Mouse (Mus musculus) heart, embryonic 11.5 days (tissue): ENCODE data around the gene Cox14. TPM values are rescaled to one million over a fixed set of nuclear protein-coding genes. Genes with fewer than 3 reads are reported as not detected.
A peak's percentile ranks its signal among the peaks of the same experiment; 100 is the strongest.
"Not testable (repeated sequence)": the region's sequence is repeated elsewhere in the genome, so short reads cannot be mapped to it uniquely, and the experiment has no call there.

Experiments used
- ATAC-seq: fragments of 200-750 bp; cut with Nextera tagmentation; replicated peaks from 2 replicates; pipeline ENCODE4 v1.8.0; 2017; ENCODE audit warnings: moderate library complexity; ENCODE audit not compliant: insufficient number of reproducible peaks, low FRiP score, low TSS enrichment
- H3K27ac ChIP-seq: fragments of 300-500 bp; sonication (generic); 2 replicates; pipeline ENCODE4 v1.5.1; 2014; ENCODE audit warnings: mild to moderate bottlenecking, low read depth, low read length
- H3K27me3 ChIP-seq: fragments of 300-500 bp; sonication (generic); 2 replicates; pipeline ENCODE4 v1.6.1; 2014; ENCODE audit warnings: mild to moderate bottlenecking, low read length, mixed read lengths; ENCODE audit not compliant: control insufficient read depth, insufficient read depth
- H3K36me3 ChIP-seq: fragments of 300-500 bp; sonication (generic); 2 replicates; pipeline ENCODE4 v1.6.1; 2014; ENCODE audit warnings: mild to moderate bottlenecking, low read length, moderate library complexity, mixed read lengths; ENCODE audit not compliant: control insufficient read depth, insufficient read depth
- H3K4me1 ChIP-seq: fragments of 300-500 bp; sonication (generic); 2 replicates; pipeline ENCODE4 v1.6.1; 2014; ENCODE audit warnings: low read length; ENCODE audit not compliant: control insufficient read depth, insufficient read depth
- H3K4me2 ChIP-seq: fragments of 300-500 bp; sonication (generic); 2 replicates; pipeline ENCODE4 v1.6.1; 2014; ENCODE audit warnings: mild to moderate bottlenecking, moderate library complexity
- H3K4me3 ChIP-seq: fragments of 300-500 bp; sonication (generic); 2 replicates; pipeline ENCODE4 v1.5.1; 2014; ENCODE audit warnings: low read depth, low read length
- H3K9ac ChIP-seq: fragments of 300-500 bp; sonication (generic); 2 replicates; pipeline ENCODE4 v1.6.1; 2014; ENCODE audit warnings: mild to moderate bottlenecking, low read depth, low read length, moderate library complexity
- H3K9me3 ChIP-seq: fragments of 300-500 bp; sonication (generic); replicated peaks from 2 replicates; pipeline ENCODE4 v1.6.1; 2016; ENCODE audit warnings: low read length; ENCODE audit not compliant: control insufficient read depth
- WGBS: fragments of 180-500 bp; shearing (Covaris S2); extraction: QIAGEN DNeasy Blood & Tissue Kit; methylation state at CpG from one replicate; pipeline ENCODE4 v1.1.7; 2014; ENCODE audit not compliant: insufficient replicate concordance; 5-methylcytosine and 5-hydroxymethylcytosine counted together
- polyA plus RNA-seq: library from polyadenylated mRNA; unstranded; fragments of >200 nt; fragmentation: Nextera tagmentation; extraction: Ambion mirVana; gene quantifications from 2 replicates; pipeline ENCODE4 v1.2.1, GENCODE M21; 2014

Cox14 gene
- polyA plus RNA-seq, 1 experiment from 2014 or later = 176 TPM

DNA sequence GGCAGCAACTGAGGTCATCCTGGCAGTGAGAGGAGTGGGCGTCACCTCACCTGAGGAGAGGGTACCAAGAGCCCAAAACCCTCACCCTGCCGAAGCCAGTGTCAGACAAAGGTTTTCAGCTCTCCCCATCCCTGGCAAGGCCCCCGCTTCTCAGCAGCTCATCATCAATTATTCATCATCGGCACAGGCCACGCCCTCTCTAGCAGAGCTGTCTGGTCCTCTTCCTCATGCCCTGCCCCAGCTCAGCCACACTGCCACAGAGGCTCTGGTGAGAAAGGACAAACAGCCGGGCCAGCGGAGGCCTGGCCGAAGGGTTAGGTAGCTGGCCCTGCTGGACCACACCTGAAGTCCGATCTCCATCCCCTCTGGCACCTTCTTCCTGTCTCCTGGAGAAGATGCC, 33.4 kb upstream of the Cox14 start:
- Histone ChIP-seq H3K9ac (no peak overlapping the region), H3K36me3 (no peaks in the 10 kb centered on the region), H3K27ac (no peak overlapping the region), H3K4me3 (no peak overlapping the region), H3K4me1 (peaks cover 16% of the 10 kb centered on the region), H3K27me3 (peaks cover 9% of the 10 kb centered on the region), H3K9me3 (no peaks in the 10 kb centered on the region), H3K4me2 (no peak overlapping the region)
- ATAC-seq = no peak
- WGBS = 45% methylated on average over 9 of the region's 9 CpGs

- H3K9ac ChIP-seq = no peak overlapping the region
- WGBS = 6% methylated on average over 2 of the region's 2 CpGs
- H3K27me3 ChIP-seq = peaks cover 8% of the 10 kb centered on the region; the same call in 1 of the 2 replicates
Observed at GRCm38 (mm10) chr15:99697309-99697708, 28.1 kb upstream of the Cox14 start.

GRCm38 (mm10) chr15:99698533-99699085, 26.8 kb upstream of the Cox14 start:
- 27% methylated on average over 20 of the region's 20 CpGs for WGBS
- H3K36me3 ChIP-seq = no peaks in the 10 kb centered on the region
- H3K9me3 ChIP-seq = no peaks in the 10 kb centered on the region
- H3K27me3 ChIP-seq = peaks cover 7% of the 10 kb centered on the region; the same call in 1 of the 2 replicates
- H3K4me1 ChIP-seq = peaks cover 31% of the 10 kb centered on the region
- H3K4me3 ChIP-seq = no peak overlapping the region
- H3K27ac ChIP-seq = no peak overlapping the region
- 0 out of 2 replicates have a peak overlapping the region, but pooled peaks have one; percentile 9 for H3K4me2 ChIP-seq
- H3K9ac ChIP-seq = no peak overlapping the region
- no peak for ATAC-seq

More at GRCm38 (mm10) chr15:99697309-99697708, 28.1 kb upstream of the Cox14 start:
- Histone ChIP-seq H3K27ac (no peak overlapping the region), H3K36me3 (no peaks in the 10 kb centered on the region), H3K4me2 (no peak overlapping the region), H3K9me3 (no peaks in the 10 kb centered on the region), H3K4me3 (no peak overlapping the region), H3K4me1 (peaks cover 20% of the 10 kb centered on the region)
- no peak for ATAC-seq

GRCm38 (mm10) chr15:99699715-99700114, 25.7 kb upstream of the Cox14 start:
- no peaks in the 10 kb centered on the region for H3K9me3 ChIP-seq
- H3K9ac ChIP-seq = no peak overlapping the region
- H3K36me3 ChIP-seq = no peaks in the 10 kb centered on the region
- no peak overlapping the region for H3K4me2 ChIP-seq
- H3K4me3 ChIP-seq = no peak overlapping the region
- H3K4me1 ChIP-seq = peaks cover 38% of the 10 kb centered on the region
- 87% methylated on average over 10 of the region's 10 CpGs for WGBS
- H3K27ac ChIP-seq = no peak overlapping the region
- H3K27me3 ChIP-seq = peaks cover 7% of the 10 kb centered on the region; the same call in 1 of the 2 replicates
- ATAC-seq = no peak

GRCm38 (mm10) chr15:99700219-99701106, 25.0 kb upstream of the Cox14 start:
- Histone ChIP-seq H3K9ac (no peak overlapping the region), H3K4me2 (no peak overlapping the region), H3K9me3 (no peaks in the 10 kb centered on the region), H3K4me3 (no peak overlapping the region), H3K27me3 (peaks cover 7% of the 10 kb centered on the region; the same call in 1 of the 2 replicates), H3K27ac (no peak overlapping the region), H3K4me1 (peaks cover 36% of the 10 kb centered on the region), H3K36me3 (no peaks in the 10 kb centered on the region; the same call in 1 of the 2 replicates)
- 83% methylated on average over 18 of the region's 18 CpGs for WGBS
- no peak for ATAC-seq

DNA sequence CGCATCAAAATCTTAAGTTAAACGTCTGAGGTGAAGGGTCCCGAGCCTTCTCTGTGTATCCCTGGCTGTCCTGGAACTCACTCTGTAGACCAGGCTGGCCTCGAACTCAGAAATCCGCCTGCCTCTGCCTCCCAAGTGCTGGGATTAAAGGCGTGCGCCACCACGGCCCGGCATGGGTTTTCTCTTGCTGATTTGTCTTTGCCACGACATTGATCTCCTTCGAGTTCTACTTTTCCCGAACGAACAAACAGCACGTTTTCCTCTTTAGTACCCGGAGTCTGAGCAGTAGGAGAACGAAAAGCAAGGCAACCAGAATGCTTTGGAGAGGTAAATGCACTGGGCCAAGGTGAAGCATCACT, 23.8 kb upstream of the Cox14 start:
- Histone ChIP-seq H3K9ac (peak overlapping the region; percentile 98), H3K4me1 (peaks cover 41% of the 10 kb centered on the region), H3K27ac (peak overlapping the region; percentile 98; the same call in 1 of the 2 replicates), H3K4me3 (peak overlapping the region; percentile 87), H3K4me2 (peak overlapping the region; percentile 82)
- 35% methylated on average over 16 of the region's 16 CpGs for WGBS
- not testable (repeated sequence) for H3K9me3 ChIP-seq, ATAC-seq, H3K27me3 ChIP-seq, H3K36me3 ChIP-seq

- H3K27me3 ChIP-seq = peaks cover 7% of the 10 kb centered on the region; the same call in 1 of the 2 replicates
- peaks cover 41% of the 10 kb centered on the region for H3K4me1 ChIP-seq
- H3K4me2 ChIP-seq = peak within 1 kb of the TSS; percentile 82
- H3K27ac ChIP-seq = peak within 1 kb of the TSS; percentile 98
- WGBS = under 1% methylated on average over 62 of the region's 71 CpGs
- peak; percentile 85 for ATAC-seq
- H3K4me3 ChIP-seq = peak within 1 kb of the TSS; percentile 87
- peak within 1 kb of the TSS; percentile 98 for H3K9ac ChIP-seq
- H3K9me3 ChIP-seq = no peaks in the 10 kb centered on the region
- peaks cover 11% of the 10 kb centered on the region; the same call in 1 of the 2 replicates for H3K36me3 ChIP-seq
Observed at GRCm38 (mm10) chr15:99701999-99702900, 23.2 kb upstream of the Cox14 start, which contains the start of gene Smarcd1. Gene Smarcd1 (plus strand): TSS chr15:99702129.

DNA sequence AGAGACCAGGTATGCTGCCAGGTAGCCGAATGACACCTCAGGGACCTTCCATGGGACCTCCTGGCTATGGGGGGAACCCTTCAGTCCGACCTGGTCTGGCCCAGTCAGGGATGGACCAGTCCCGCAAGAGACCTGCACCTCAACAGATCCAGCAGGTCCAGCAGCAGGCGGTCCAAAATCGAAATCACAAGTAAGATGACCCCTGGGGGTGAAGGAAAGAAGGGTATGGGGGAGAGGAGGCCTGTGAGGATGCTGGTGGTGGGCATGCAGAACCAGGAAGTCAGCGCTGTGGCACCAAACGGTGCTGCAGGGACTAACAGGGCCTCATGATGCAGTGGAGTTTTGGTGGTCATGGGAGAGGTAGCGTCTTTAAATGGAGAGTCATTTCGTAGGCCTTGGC, 22.3 kb upstream of the Cox14 start:
- Histone ChIP-seq H3K36me3 (peaks cover 19% of the 10 kb centered on the region), H3K27me3 (peaks cover 3% of the 10 kb centered on the region; the same call in 1 of the 2 replicates), H3K27ac (peak overlapping the region; percentile 98), H3K9ac (peak overlapping the region; percentile 98), H3K4me2 (peak overlapping the region; percentile 82), H3K9me3 (no peaks in the 10 kb centered on the region), H3K4me3 (peak overlapping the region; percentile 87), H3K4me1 (peaks cover 41% of the 10 kb centered on the region)
- no peak for ATAC-seq
- WGBS = 65% methylated on average over 9 of the region's 9 CpGs
